Mouse (Mus musculus): ENCODE data around the gene Cd7. TPM values are rescaled to one million over a fixed set of nuclear protein-coding genes. Genes with fewer than 3 reads are reported as not detected.

The Cd7 gene
- polyA plus RNA-seq (2021; fragmentation: Nextera tagmentation) = 1.8 and 3.6 TPM in 2 replicates
- long read RNA-seq, experiment 1, partial matches to known transcripts = 0 of 1 reads
- long read RNA-seq, experiment 1, other reads (novel, unspliced or antisense) = 0 of 1 reads
- long read RNA-seq, experiment 2, partial matches to known transcripts = 0 of 1 reads
- long read RNA-seq, experiment 2, other reads (novel, unspliced or antisense) = 0 of 1 reads

DNA sequence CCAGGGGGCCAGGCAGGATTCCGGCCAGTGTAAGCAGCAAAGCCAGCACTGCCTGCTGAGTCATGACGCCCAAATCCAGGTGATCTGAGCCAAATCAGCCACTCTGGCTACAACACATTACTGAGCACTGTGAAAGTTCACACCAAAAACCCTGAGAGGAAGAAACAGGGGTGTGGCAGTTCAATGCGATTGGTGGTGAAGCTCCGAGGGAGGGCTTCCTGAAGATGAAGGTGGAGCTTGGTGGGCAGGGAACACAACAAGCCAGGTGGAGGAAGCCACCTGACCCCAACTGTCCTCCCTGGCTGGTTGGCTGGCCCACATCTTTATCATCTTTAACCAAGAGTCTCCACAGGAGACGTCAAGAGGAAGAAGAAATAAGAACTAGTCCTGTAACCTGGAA lies at the start of gene Cd7:
Gene Cd7, minus strand, starts transcription at position 117 of the 400 bp plus-strand sequence.

DNA sequence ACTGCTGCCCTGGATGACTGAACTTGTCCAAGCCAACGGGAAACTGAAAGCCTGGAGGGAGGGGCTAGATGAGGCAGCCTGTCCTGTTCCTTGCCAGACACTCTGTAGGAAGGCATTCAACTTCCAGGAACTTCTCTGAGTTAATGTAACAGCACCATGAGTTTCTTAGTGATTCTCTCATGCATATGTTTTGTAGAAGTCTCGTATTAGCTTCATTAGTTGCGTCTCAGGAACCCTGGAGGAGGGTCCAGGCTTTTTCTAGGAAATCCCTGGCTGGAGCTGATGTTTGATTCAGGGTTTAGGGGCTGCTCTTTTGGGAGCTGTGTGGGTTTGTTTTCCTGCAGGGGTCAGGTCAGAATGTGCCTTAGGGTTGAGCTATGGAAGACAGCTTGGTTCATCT lies 41.9 kb upstream of the Cd7 start, which contains the start of gene Sectm1a:
Gene Sectm1a, minus strand, starts transcription at position 101 of the 400 bp plus-strand sequence.

DNA sequence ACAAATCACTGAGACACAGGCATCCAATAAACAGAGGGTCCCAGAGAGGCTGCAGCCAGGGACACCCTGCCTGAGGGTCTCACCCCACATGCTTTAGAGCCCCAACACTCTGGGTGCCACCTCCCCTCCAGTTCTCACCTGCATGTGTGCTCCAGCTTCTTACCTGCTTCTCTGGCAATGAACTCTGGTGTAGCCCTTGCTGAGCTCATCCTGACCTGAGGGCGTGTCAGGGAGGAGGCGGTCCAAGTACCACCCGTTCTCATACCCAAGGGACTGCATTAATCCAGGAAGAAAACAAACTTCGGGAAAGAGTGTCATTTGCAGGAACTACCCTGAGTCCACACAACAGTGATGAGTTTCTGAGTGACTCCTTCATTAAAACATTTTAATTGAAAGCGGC lies 24.2 kb upstream of the Cd7 start, which contains the start of gene Sectm1b:
Gene Sectm1b, minus strand, starts transcription at position 191 of the 400 bp plus-strand sequence.

DNA sequence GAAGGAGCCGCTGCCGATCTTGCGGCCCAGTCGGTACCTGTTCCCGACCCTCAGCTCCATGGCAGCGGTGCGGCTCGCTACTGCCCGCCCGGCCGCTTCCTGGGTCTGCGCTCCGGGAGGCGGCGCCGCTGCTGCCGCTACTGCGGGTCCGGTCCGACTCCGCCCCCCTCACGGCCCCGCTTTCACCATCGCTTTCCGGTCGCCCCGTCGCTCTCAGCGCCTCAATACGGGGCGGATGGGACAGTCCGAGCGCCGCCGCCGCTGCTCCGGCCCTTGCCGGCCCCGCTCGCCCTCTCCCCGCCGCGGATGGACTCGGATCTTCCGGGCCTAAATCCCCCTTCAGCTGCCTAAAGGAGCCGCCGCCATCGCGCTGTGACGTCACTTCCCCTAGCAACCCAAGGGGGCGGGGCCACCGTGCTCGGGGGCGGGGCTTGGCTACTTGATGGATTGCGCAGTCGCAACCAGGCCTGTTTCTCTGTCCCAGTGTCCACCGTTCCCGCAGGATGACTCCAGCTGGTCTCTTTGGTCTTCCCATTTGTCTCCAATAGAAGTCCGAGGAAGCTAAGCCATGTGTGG lies 48.2 kb downstream of the Cd7 start, which contains the start of gene Csnk1d:
Gene Csnk1d, minus strand, starts transcription at position 380 of the 576 bp plus-strand sequence.

Other genes starting within 250 kb of the Cd7 start
- gene Dus1l, start 243.0 kb downstream of the Cd7 start, polyA plus RNA-seq (2021; fragmentation: Nextera tagmentation) = 32.0 and 44.3 TPM in 2 replicates
- gene Fasn, start 214.9 kb downstream of the Cd7 start, polyA plus RNA-seq (2021; fragmentation: Nextera tagmentation) = 25.3 and 31.9 TPM in 2 replicates
- 1.3 and 1.4 TPM in 2 replicates for gene Ccdc57, start 106.5 kb downstream of the Cd7 start, polyA plus RNA-seq (2021; fragmentation: Nextera tagmentation)
- gene Slc16a3, start 90.9 kb downstream of the Cd7 start, polyA plus RNA-seq (2021; fragmentation: Nextera tagmentation) = 2.2 and 3.5 TPM in 2 replicates
- gene Csnk1d, start 48.1 kb downstream of the Cd7 start, polyA plus RNA-seq (2021; fragmentation: Nextera tagmentation) = 31.1 and 34.1 TPM in 2 replicates
- gene Sectm1b, start 24.2 kb upstream of the Cd7 start, polyA plus RNA-seq (2021; fragmentation: Nextera tagmentation) = not detected in 2 replicates
- gene Sectm1a, start 41.8 kb upstream of the Cd7 start, polyA plus RNA-seq (2021; fragmentation: Nextera tagmentation) = not detected in 2 replicates
- not detected in 2 replicates for gene Tex19.2, start 79.3 kb upstream of the Cd7 start, polyA plus RNA-seq (2021; fragmentation: Nextera tagmentation)
- gene Tex19.1, start 106.7 kb upstream of the Cd7 start, polyA plus RNA-seq (2021; fragmentation: Nextera tagmentation) = not detected in 2 replicates
- 0.20 and 0.34 TPM in 2 replicates for gene Uts2r, start 120.9 kb upstream of the Cd7 start, polyA plus RNA-seq (2021; fragmentation: Nextera tagmentation)
- gene Hexdc, start 165.0 kb upstream of the Cd7 start, polyA plus RNA-seq (2021; fragmentation: Nextera tagmentation) = 7.3 and 8.3 TPM in 2 replicates
- gene Ogfod3, start 165.3 kb upstream of the Cd7 start, polyA plus RNA-seq (2021; fragmentation: Nextera tagmentation) = 20.1 and 20.6 TPM in 2 replicates
- gene Cybc1, start 189.9 kb upstream of the Cd7 start, polyA plus RNA-seq (2021; fragmentation: Nextera tagmentation) = 12.1 and 16.7 TPM in 2 replicates
- gene Narf, start 197.8 kb upstream of the Cd7 start, polyA plus RNA-seq (2021; fragmentation: Nextera tagmentation) = 14.5 and 22.4 TPM in 2 replicates
- gene Foxk2, start 220.6 kb upstream of the Cd7 start, polyA plus RNA-seq (2021; fragmentation: Nextera tagmentation) = 5.5 and 10.0 TPM in 2 replicates